Mouse (Mus musculus) ES-Bruce4 (cell line): Measurements from ENCODE around the gene Tnnt2. TPM values are rescaled to one million over a fixed set of nuclear protein-coding genes. Genes with fewer than 3 reads are reported as not detected.
A peak's percentile ranks its signal among the peaks of the same experiment; 100 is the strongest.

ENCODE experiments used
- H3K27ac ChIP-seq: 2 replicates; pipeline ENCODE4 v1.5.1; 2012; ENCODE audit warnings: low read length, inconsistent platforms; ENCODE audit not compliant: insufficient read depth
- H3K27me3 ChIP-seq: 2 replicates; pipeline ENCODE4 v1.6.1; 2012; ENCODE audit warnings: mild to moderate bottlenecking, low read length, inconsistent platforms; ENCODE audit not compliant: control insufficient read depth, poor library complexity, insufficient read depth, severe bottlenecking
- H3K36me3 ChIP-seq: 2 replicates; pipeline ENCODE4 v1.6.1; 2012; ENCODE audit warnings: inconsistent platforms, mild to moderate bottlenecking, low read length, moderate library complexity; ENCODE audit not compliant: control insufficient read depth, poor library complexity, insufficient read depth, severe bottlenecking
- H3K4me1 ChIP-seq: one replicate; pipeline ENCODE4 v1.8.1; 2011; ENCODE audit warnings: low read length; ENCODE audit not compliant: control insufficient read depth, insufficient read depth
- H3K4me3 ChIP-seq: 2 replicates; pipeline ENCODE4 v1.5.1; 2011; ENCODE audit warnings: low read depth, mild to moderate bottlenecking, low read length
- H3K9ac ChIP-seq: 2 replicates; pipeline ENCODE4 v1.6.1; 2012; ENCODE audit warnings: low read depth, mild to moderate bottlenecking, inconsistent platforms; ENCODE audit not compliant: poor library complexity, severe bottlenecking
- H3K9me3 ChIP-seq: replicated peaks from 2 replicates; pipeline ENCODE4 v1.6.1; 2012; ENCODE audit warnings: mild to moderate bottlenecking, low read length, inconsistent platforms; ENCODE audit not compliant: control insufficient read depth, poor library complexity, insufficient read depth, severe bottlenecking
- CTCF ChIP-seq: IDR thresholded peaks from one replicate; pipeline ENCODE4 v1.8.1; 2011; ENCODE audit warnings: low read depth, low read length
- EP300 ChIP-seq: IDR thresholded peaks from 2 replicates; pipeline ENCODE4 v1.6.1; 2011; ENCODE audit warnings: low read depth, low read length; ENCODE audit not compliant: insufficient read depth
- POLR2A ChIP-seq: IDR thresholded peaks from one replicate; pipeline ENCODE4 v1.8.1; 2011; ENCODE audit warnings: low read length; ENCODE audit not compliant: insufficient read depth
- polyA plus RNA-seq: library from polyadenylated mRNA; stranded (reverse); fragments of >200 nt; gene quantifications from 2 replicates; pipeline ENCODE4 v1.2.4, GENCODE M21; 2011; ENCODE audit warnings: low read depth; ENCODE audit not compliant: missing spikeins, insufficient read depth, insufficient read length

Gene Tnnt2
- polyA plus RNA-seq, 1 experiment, result 1.6 TPM

GRCm38 (mm10) chr1:135847611-135848351 is 11.6 kb downstream of the Tnnt2 start:
- Histone ChIP-seq H3K36me3 (no peaks in the 10 kb centered on the region), H3K9ac (no peak overlapping the region), H3K4me1 (no peaks in the 10 kb centered on the region), H3K27me3 (no peaks in the 10 kb centered on the region), H3K9me3 (no peaks in the 10 kb centered on the region), H3K27ac (no peak overlapping the region), H3K4me3 (no peak overlapping the region)
- TF ChIP-seq EP300 (no peak), CTCF (no peak), POLR2A (no peak)

GRCm38 (mm10) chr1:135850722-135851512 is 14.8 kb downstream of the Tnnt2 start:
- no peaks in the 10 kb centered on the region for H3K4me1 ChIP-seq
- H3K27me3 ChIP-seq, result no peaks in the 10 kb centered on the region
- H3K9me3 ChIP-seq, result no peaks in the 10 kb centered on the region
- H3K9ac ChIP-seq, result no peak overlapping the region
- H3K4me3 ChIP-seq, result no peak overlapping the region
- H3K27ac ChIP-seq, result no peak overlapping the region
- H3K36me3 ChIP-seq, result no peaks in the 10 kb centered on the region
- peak; percentile 47 for TF ChIP-seq CTCF
- TF ChIP-seq POLR2A, result no peak

GRCm38 (mm10) chr1:135852044-135852756 is 16.0 kb downstream of the Tnnt2 start:
- TF ChIP-seq CTCF (no peak), EP300 (no peak), POLR2A (no peak)
- Histone ChIP-seq H3K27me3 (no peaks in the 10 kb centered on the region), H3K9me3 (no peaks in the 10 kb centered on the region), H3K9ac (no peak overlapping the region), H3K27ac (no peak overlapping the region), H3K4me3 (no peak overlapping the region), H3K36me3 (no peaks in the 10 kb centered on the region), H3K4me1 (no peaks in the 10 kb centered on the region)

GRCm38 (mm10) chr1:135853200-135853599 is 17.0 kb downstream of the Tnnt2 start:
- Histone ChIP-seq H3K4me1 (no peaks in the 10 kb centered on the region), H3K4me3 (no peak overlapping the region), H3K36me3 (no peaks in the 10 kb centered on the region), H3K27ac (no peak overlapping the region), H3K9ac (no peak overlapping the region), H3K9me3 (no peaks in the 10 kb centered on the region), H3K27me3 (no peaks in the 10 kb centered on the region)
- TF ChIP-seq EP300 (no peak), POLR2A (no peak), CTCF (no peak)

- H3K27ac ChIP-seq, result no peak overlapping the region
- H3K4me1 ChIP-seq, result no peaks in the 10 kb centered on the region
- H3K9ac ChIP-seq, result no peak overlapping the region
- no peaks in the 10 kb centered on the region for H3K27me3 ChIP-seq
- no peaks in the 10 kb centered on the region for H3K9me3 ChIP-seq
- H3K4me3 ChIP-seq, result no peak overlapping the region
- no peaks in the 10 kb centered on the region for H3K36me3 ChIP-seq
- no peak for TF ChIP-seq CTCF
- no peak for TF ChIP-seq POLR2A
- TF ChIP-seq EP300, result no peak
Measured at GRCm38 (mm10) chr1:135854591-135855343, 18.6 kb downstream of the Tnnt2 start.

GRCm38 (mm10) chr1:135855344-135855687 is 19.2 kb downstream of the Tnnt2 start:
- Histone ChIP-seq H3K36me3 (no peaks in the 10 kb centered on the region), H3K9me3 (no peaks in the 10 kb centered on the region), H3K27ac (no peak overlapping the region), H3K4me1 (no peaks in the 10 kb centered on the region), H3K27me3 (no peaks in the 10 kb centered on the region), H3K9ac (no peak overlapping the region), H3K4me3 (no peak overlapping the region)
- TF ChIP-seq CTCF (no peak), POLR2A (no peak), EP300 (no peak)
